Mouse (Mus musculus) heart, postnatal 10 days (tissue): Measurements from ENCODE around the gene Atoh7. TPM values are rescaled to one million over a fixed set of nuclear protein-coding genes. Genes with fewer than 3 reads are reported as not detected.

ENCODE experiments used
- DNase-seq, 2 experiments: peaks; one replicate each; pipeline ENCODE4 v3.0.0; 2021
- intact Hi-C: fragments of 180-260 bp; cut with DNase I; formaldehyde crosslinking; loops from one replicate; pipeline ENCODE4 v1.15.1; 2025
- total RNA-seq, 2 experiments: library from RNA; stranded (reverse); gene quantifications; 2 replicates each; pipeline ENCODE4 v1.2.3; 2021

Atoh7 gene
- total RNA-seq, 2 experiments from 2014 or later: not detected

- DNase-seq: no peak
- intact Hi-C loops: no loop called here
These were observed 37.0 kb downstream of the Atoh7 start for GRCm38 (mm10) chr10:63136436-63136835.

GRCm38 (mm10) chr10:63142660-63143059 is 43.2 kb downstream of the Atoh7 start:
- no peak for DNase-seq
- intact Hi-C loops: no loop called here

Other genes starting within 250 kb of the Atoh7 start
- 10 to 100 TPM; 23.3 to 35.6 TPM for gene Tet1, start 190.7 kb upstream of the Atoh7 start, total RNA-seq
- 10 to 100 TPM; 29.5 to 30.7 TPM for gene Slc25a16, start 179.0 kb upstream of the Atoh7 start, total RNA-seq
- 1 to 10 TPM; 3.3 to 3.5 TPM for gene Dna2, start 152.6 kb upstream of the Atoh7 start, total RNA-seq
- 10 to 100 TPM; 17.3 to 19.0 TPM for gene Rufy2, start 119.4 kb upstream of the Atoh7 start, total RNA-seq
- gene Hnrnph3, start 75.4 kb upstream of the Atoh7 start, total RNA-seq: 10 to 100 TPM; 31.1 to 32.6 TPM
- 1 to 10 TPM; 2.7 to 2.9 TPM for gene Pbld2, start 75.3 kb upstream of the Atoh7 start, total RNA-seq
- under 1 TPM; 0.60 to 0.92 TPM for gene Pbld1, start 39.5 kb upstream of the Atoh7 start, total RNA-seq
- 10 to 100 TPM; 78.0 to 86.7 TPM for gene Mypn, start 104.3 kb downstream of the Atoh7 start, total RNA-seq
- gene Herc4, start 144.2 kb downstream of the Atoh7 start, total RNA-seq: 10 to 100 TPM; 39.9 to 40.0 TPM